Mouse (Mus musculus) lung, embryonic 15.5 days (tissue): Measurements from ENCODE around the gene Ankrd2. TPM values are rescaled to one million over a fixed set of nuclear protein-coding genes. Genes with fewer than 3 reads are reported as not detected.

Experiments
- ATAC-seq: fragments of 200-750 bp; cut with Nextera tagmentation; 2 replicates; pipeline ENCODE4 v1.8.0; 2017; ENCODE audit warnings: moderate number of reproducible peaks, borderline replicate concordance; ENCODE audit not compliant: low FRiP score, low TSS enrichment; ENCODE audit errors: extremely low read depth
- H3K27ac ChIP-seq: fragments of 300-500 bp; sonication (generic); 2 replicates; pipeline ENCODE4 v1.5.1; 2015; ENCODE audit warnings: moderate library complexity, mild to moderate bottlenecking, inconsistent platforms
- H3K27me3 ChIP-seq: fragments of 300-500 bp; sonication (generic); 2 replicates; pipeline ENCODE4 v1.6.1; 2015; ENCODE audit warnings: inconsistent platforms
- H3K36me3 ChIP-seq: fragments of 300-500 bp; sonication (generic); 2 replicates; pipeline ENCODE4 v1.6.1; 2015; ENCODE audit warnings: inconsistent platforms
- H3K4me1 ChIP-seq: fragments of 300-500 bp; sonication (generic); 2 replicates; pipeline ENCODE4 v1.6.1; 2015; ENCODE audit warnings: inconsistent platforms
- H3K4me2 ChIP-seq: fragments of 300-500 bp; sonication (generic); 2 replicates; pipeline ENCODE4 v1.6.1; 2015; ENCODE audit warnings: inconsistent platforms, mild to moderate bottlenecking, moderate library complexity
- H3K4me3 ChIP-seq: fragments of 300-500 bp; sonication (generic); 2 replicates; pipeline ENCODE4 v1.5.1; 2015; ENCODE audit warnings: mild to moderate bottlenecking, inconsistent platforms
- H3K9ac ChIP-seq: fragments of 300-500 bp; sonication (generic); 2 replicates; pipeline ENCODE4 v1.6.1; 2015; ENCODE audit warnings: inconsistent platforms
- H3K9me3 ChIP-seq: fragments of 300-500 bp; sonication (generic); 2 replicates; pipeline ENCODE4 v1.6.1; 2016; ENCODE audit warnings: inconsistent platforms
- WGBS: fragments of 180-500 bp; shearing (Covaris S2); methylation state at CpG from one replicate; pipeline ENCODE4 v1.1.7; 2015; 5-methylcytosine and 5-hydroxymethylcytosine counted together
- polyA plus RNA-seq: library from polyadenylated mRNA; unstranded; fragments of >200 nt; fragmentation: Nextera tagmentation; extraction: Ambion mirVana; gene quantifications from 2 replicates; pipeline ENCODE4 v1.2.1, GENCODE M21; 2015

The Ankrd2 gene
- polyA plus RNA-seq, 1 experiment from 2014 or later, result 0.31 TPM

- Histone ChIP-seq H3K27ac (no peak overlapping the region), H3K36me3 (no peaks in the 10 kb centered on the region), H3K9ac (no peak overlapping the region), H3K4me2 (no peak overlapping the region), H3K4me1 (no peaks in the 10 kb centered on the region), H3K9me3 (no peaks in the 10 kb centered on the region), H3K4me3 (no peak overlapping the region), H3K27me3 (no peaks in the 10 kb centered on the region)
- ATAC-seq, result no peak
- WGBS, result 87% methylated on average over 7 of the region's 7 CpGs
These were observed 25.6 kb downstream of the Ankrd2 start for GRCm38 (mm10) chr19:42061443-42061842.

GRCm38 (mm10) chr19:42068441-42069240 lies 32.8 kb downstream of the Ankrd2 start:
- no peak for ATAC-seq
- no peak overlapping the region for H3K4me2 ChIP-seq
- no peaks in the 10 kb centered on the region for H3K27me3 ChIP-seq
- H3K9ac ChIP-seq, result no peak overlapping the region
- H3K4me1 ChIP-seq, result no peaks in the 10 kb centered on the region
- H3K9me3 ChIP-seq, result no peaks in the 10 kb centered on the region
- no peaks in the 10 kb centered on the region for H3K36me3 ChIP-seq
- no peak overlapping the region for H3K4me3 ChIP-seq
- WGBS, result 71% methylated on average over 11 of the region's 11 CpGs
- no peak overlapping the region for H3K27ac ChIP-seq

GRCm38 (mm10) chr19:42069241-42069525 lies 33.4 kb downstream of the Ankrd2 start:
- no peak overlapping the region for H3K4me3 ChIP-seq
- WGBS, result 43% methylated on average over 6 of the region's 6 CpGs
- H3K36me3 ChIP-seq, result no peaks in the 10 kb centered on the region
- H3K4me1 ChIP-seq, result no peaks in the 10 kb centered on the region
- H3K9ac ChIP-seq, result no peak overlapping the region
- ATAC-seq, result no peak
- H3K4me2 ChIP-seq, result no peak overlapping the region
- H3K27ac ChIP-seq, result no peak overlapping the region
- no peaks in the 10 kb centered on the region for H3K9me3 ChIP-seq
- H3K27me3 ChIP-seq, result no peaks in the 10 kb centered on the region

- H3K9ac ChIP-seq, result no peak overlapping the region
- H3K36me3 ChIP-seq, result 0 out of 2 replicates have a peak, but pooled peaks cover 3% of the 10 kb centered on the region
- H3K4me2 ChIP-seq, result no peak overlapping the region
- no peaks in the 10 kb centered on the region for H3K9me3 ChIP-seq
- H3K4me1 ChIP-seq, result no peaks in the 10 kb centered on the region
- H3K4me3 ChIP-seq, result no peak overlapping the region
- H3K27ac ChIP-seq, result no peak overlapping the region
- WGBS, result 63% methylated on average over 7 of the region's 7 CpGs
- H3K27me3 ChIP-seq, result no peaks in the 10 kb centered on the region
- ATAC-seq, result no peak
These were observed 35.4 kb downstream of the Ankrd2 start for GRCm38 (mm10) chr19:42071221-42071620.

GRCm38 (mm10) chr19:42071886-42072608 lies 36.2 kb downstream of the Ankrd2 start:
- Histone ChIP-seq H3K4me2 (no peak overlapping the region), H3K4me3 (no peak overlapping the region), H3K9ac (no peak overlapping the region), H3K27ac (no peak overlapping the region), H3K4me1 (no peaks in the 10 kb centered on the region), H3K36me3 (0 out of 2 replicates have a peak, but pooled peaks cover 7% of the 10 kb centered on the region), H3K27me3 (no peaks in the 10 kb centered on the region), H3K9me3 (no peaks in the 10 kb centered on the region)
- WGBS, result 67% methylated on average over 15 of the region's 15 CpGs
- ATAC-seq, result no peak

- Histone ChIP-seq H3K9ac (no peak overlapping the region), H3K27ac (no peak overlapping the region), H3K27me3 (no peaks in the 10 kb centered on the region), H3K36me3 (0 out of 2 replicates have a peak, but pooled peaks cover 7% of the 10 kb centered on the region), H3K4me1 (no peaks in the 10 kb centered on the region), H3K9me3 (no peaks in the 10 kb centered on the region), H3K4me2 (no peak overlapping the region), H3K4me3 (no peak overlapping the region)
- WGBS, result 71% methylated on average over 7 of the region's 7 CpGs
- no peak for ATAC-seq
These were observed 37.0 kb downstream of the Ankrd2 start for GRCm38 (mm10) chr19:42072802-42073201.

GRCm38 (mm10) chr19:42075051-42075450 lies 39.3 kb downstream of the Ankrd2 start:
- WGBS, result 83% methylated on average over 2 of the region's 2 CpGs
- ATAC-seq, result no peak
- Histone ChIP-seq H3K9ac (no peak overlapping the region), H3K4me2 (no peak overlapping the region), H3K27ac (no peak overlapping the region), H3K4me3 (no peak overlapping the region), H3K27me3 (no peaks in the 10 kb centered on the region), H3K9me3 (no peaks in the 10 kb centered on the region), H3K36me3 (0 out of 2 replicates have a peak, but pooled peaks cover 7% of the 10 kb centered on the region), H3K4me1 (no peaks in the 10 kb centered on the region)

GRCm38 (mm10) chr19:42075992-42076391 lies 40.2 kb downstream of the Ankrd2 start:
- Histone ChIP-seq H3K36me3 (0 out of 2 replicates have a peak, but pooled peaks cover 7% of the 10 kb centered on the region), H3K27me3 (no peaks in the 10 kb centered on the region), H3K9ac (no peak overlapping the region), H3K4me3 (no peak overlapping the region), H3K4me2 (no peak overlapping the region), H3K4me1 (no peaks in the 10 kb centered on the region), H3K9me3 (no peaks in the 10 kb centered on the region), H3K27ac (no peak overlapping the region)
- no peak for ATAC-seq
- WGBS, result 90% methylated on average over 16 of the region's 16 CpGs

- 91% methylated on average over 8 of the region's 8 CpGs for WGBS
- Histone ChIP-seq H3K4me3 (no peak overlapping the region), H3K4me2 (no peak overlapping the region), H3K27me3 (no peaks in the 10 kb centered on the region), H3K9me3 (no peaks in the 10 kb centered on the region), H3K9ac (no peak overlapping the region), H3K27ac (no peak overlapping the region), H3K36me3 (0 out of 2 replicates have a peak, but pooled peaks cover 7% of the 10 kb centered on the region), H3K4me1 (no peaks in the 10 kb centered on the region)
- no peak for ATAC-seq
These were observed 42.8 kb downstream of the Ankrd2 start for GRCm38 (mm10) chr19:42078566-42078965.

- Histone ChIP-seq H3K4me2 (no peak overlapping the region), H3K4me1 (no peaks in the 10 kb centered on the region), H3K9ac (no peak overlapping the region), H3K36me3 (0 out of 2 replicates have a peak, but pooled peaks cover 7% of the 10 kb centered on the region), H3K27me3 (no peaks in the 10 kb centered on the region), H3K9me3 (no peaks in the 10 kb centered on the region), H3K27ac (no peak overlapping the region), H3K4me3 (no peak overlapping the region)
- no peak for ATAC-seq
- 93% methylated on average over 12 of the region's 12 CpGs for WGBS
These were observed 43.2 kb downstream of the Ankrd2 start for GRCm38 (mm10) chr19:42079006-42079405.

- no peak for ATAC-seq
- no peak overlapping the region for H3K4me2 ChIP-seq
- no peak overlapping the region for H3K9ac ChIP-seq
- H3K9me3 ChIP-seq, result no peaks in the 10 kb centered on the region
- 70% methylated on average over 5 of the region's 5 CpGs for WGBS
- H3K27ac ChIP-seq, result no peak overlapping the region
- H3K36me3 ChIP-seq, result 0 out of 2 replicates have a peak, but pooled peaks cover 7% of the 10 kb centered on the region
- no peak overlapping the region for H3K4me3 ChIP-seq
- no peaks in the 10 kb centered on the region for H3K4me1 ChIP-seq
- no peaks in the 10 kb centered on the region for H3K27me3 ChIP-seq
These were observed 44.1 kb downstream of the Ankrd2 start for GRCm38 (mm10) chr19:42079950-42080349.

GRCm38 (mm10) chr19:42080469-42080868 lies 44.7 kb downstream of the Ankrd2 start:
- H3K4me2 ChIP-seq, result no peak overlapping the region
- H3K9ac ChIP-seq, result no peak overlapping the region
- 82% methylated on average over 11 of the region's 11 CpGs for WGBS
- H3K27me3 ChIP-seq, result no peaks in the 10 kb centered on the region
- peaks cover under 1% of the 10 kb centered on the region for H3K4me1 ChIP-seq
- H3K27ac ChIP-seq, result no peak overlapping the region
- H3K9me3 ChIP-seq, result no peaks in the 10 kb centered on the region
- 0 out of 2 replicates have a peak, but pooled peaks cover 7% of the 10 kb centered on the region for H3K36me3 ChIP-seq
- no peak overlapping the region for H3K4me3 ChIP-seq
- ATAC-seq, result no peak
